Mouse (Mus musculus) ES-E14 (cell line): ENCODE measurements around the gene Cnot6.

Experiments
- HCFC1 ChIP-seq: IDR thresholded peaks from 2 replicates; pipeline ENCODE4 v1.6.1; 2012; ENCODE audit warnings: low read length, inconsistent platforms, borderline replicate concordance; ENCODE audit not compliant: insufficient read depth
- ZNF384 ChIP-seq: IDR thresholded peaks from 2 replicates; pipeline ENCODE4 v1.6.1; 2012; ENCODE audit warnings: low read depth, low read length, inconsistent platforms

DNA sequence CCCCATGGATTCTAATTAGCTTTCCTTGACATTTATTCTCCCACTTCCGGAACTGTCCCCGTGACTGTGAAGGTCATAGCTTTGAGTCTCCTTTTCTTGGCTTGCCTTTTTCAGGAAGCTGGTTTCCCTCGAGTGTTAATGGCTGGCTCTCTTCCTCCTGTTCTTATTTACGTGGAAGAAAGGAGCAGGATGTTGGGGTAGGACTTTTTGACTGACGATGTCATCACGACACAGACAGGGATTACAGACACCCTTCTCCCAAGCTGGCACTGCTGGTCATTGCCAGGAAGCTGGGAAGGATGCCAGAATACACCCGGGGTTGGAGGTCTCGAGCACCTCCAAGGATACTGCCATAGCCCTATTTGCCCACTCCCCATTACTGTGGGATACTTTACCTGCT is 14.3 kb upstream of the Cnot6 start:
- TF ChIP-seq ZNF384 (no peak), HCFC1 (no peak)
